Mouse (Mus musculus) midbrain, embryonic 10.5 days (tissue): Measurements from ENCODE around the gene Npffr2. TPM values are rescaled to one million over a fixed set of nuclear protein-coding genes. Genes with fewer than 3 reads are reported as not detected.
"Not testable (repeated sequence)": the region's sequence is repeated elsewhere in the genome, so short reads cannot be mapped to it uniquely, and the experiment has no call there.

ENCODE experiments used
- DNase-seq: peaks from one replicate; pipeline ENCODE4 v3.0.0-alpha.2; 2017; ENCODE audit warnings: low spot score
- H3K27ac ChIP-seq: fragments of 300-500 bp; sonication (generic); replicated peaks from 2 replicates; pipeline ENCODE4 v1.5.1; 2016; ENCODE audit warnings: mild to moderate bottlenecking
- H3K27me3 ChIP-seq: fragments of 300-500 bp; sonication (generic); 2 replicates; pipeline ENCODE4 v1.6.1; 2016; ENCODE audit warnings: low read depth, mild to moderate bottlenecking; ENCODE audit not compliant: poor library complexity, severe bottlenecking
- H3K36me3 ChIP-seq: fragments of 300-500 bp; sonication (generic); 2 replicates; pipeline ENCODE4 v1.6.1; 2016; ENCODE audit warnings: mild to moderate bottlenecking, moderate library complexity
- H3K4me1 ChIP-seq: fragments of 300-500 bp; sonication (generic); 2 replicates; pipeline ENCODE4 v1.6.1; 2016
- H3K4me3 ChIP-seq: fragments of 300-500 bp; sonication (generic); 2 replicates; pipeline ENCODE4 v1.5.1; 2016; ENCODE audit warnings: mild to moderate bottlenecking, moderate library complexity
- H3K9me3 ChIP-seq: fragments of 300-500 bp; sonication (generic); replicated peaks from 2 replicates; pipeline ENCODE4 v1.6.1; 2016; ENCODE audit warnings: mild to moderate bottlenecking
- WGBS: fragments of 180-500 bp; shearing (Covaris S2); methylation state at CpG from one replicate; pipeline ENCODE4 v1.1.7; 2016; 5-methylcytosine and 5-hydroxymethylcytosine counted together
- polyA plus RNA-seq: library from polyadenylated mRNA; unstranded; fragments of >200 nt; fragmentation: Nextera tagmentation; extraction: Ambion mirVana; gene quantifications from 2 replicates; pipeline ENCODE4 v1.2.1, GENCODE M21; 2016

Npffr2 gene
- 0.10 TPM in 1 of 2 replicates, not detected in the other for polyA plus RNA-seq

DNA sequence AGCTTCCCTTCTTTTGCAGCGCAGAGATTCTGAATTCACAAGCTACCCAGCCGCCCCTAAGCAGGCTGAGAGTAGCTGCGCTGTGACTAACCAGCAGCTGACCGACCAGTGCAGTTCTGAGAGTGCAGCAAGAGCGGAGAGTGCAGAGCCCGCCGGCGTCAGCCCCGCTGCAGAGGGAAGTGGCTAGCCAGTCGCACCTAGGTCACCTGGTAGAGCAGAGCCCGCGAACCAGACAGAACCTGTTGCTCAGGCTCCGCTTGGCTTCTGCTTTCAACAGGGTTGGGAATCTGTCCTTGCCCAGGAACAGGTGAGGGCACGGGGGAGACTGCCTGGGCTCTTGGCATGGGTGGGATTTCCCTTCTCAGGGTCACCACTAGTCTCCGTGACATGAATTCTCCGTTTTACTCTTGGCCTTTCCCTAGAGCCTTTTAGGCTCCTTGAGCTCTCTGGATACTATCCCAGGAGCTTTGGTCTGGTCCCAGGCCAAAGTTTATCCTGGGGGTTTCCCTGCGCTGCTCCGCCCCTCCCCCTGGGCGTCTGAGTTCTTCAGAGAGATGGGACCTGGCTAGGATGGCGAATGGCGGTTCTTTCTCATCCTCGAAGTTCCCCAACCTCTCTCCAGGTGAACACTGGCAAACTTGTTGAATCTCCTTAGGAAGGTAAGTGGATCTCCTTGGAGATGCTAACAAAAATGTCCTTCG, at the start of gene Npffr2:
TSS of gene Npffr2 (plus strand) at position 552 of the 701 bp plus-strand sequence.
- Histone ChIP-seq H3K4me1 (peaks cover 21% of the 10 kb centered on the region), H3K27ac (no peak within 1 kb of the TSS), H3K4me3 (peak within 1 kb of the TSS; percentile 62), H3K9me3 (no peaks in the 10 kb centered on the region), H3K36me3 (no peaks in the 10 kb centered on the region), H3K27me3 (peaks cover 29% of the 10 kb centered on the region)
- peak; percentile 61 for DNase-seq
- 3% methylated on average over 23 of the region's 23 CpGs for WGBS

DNA sequence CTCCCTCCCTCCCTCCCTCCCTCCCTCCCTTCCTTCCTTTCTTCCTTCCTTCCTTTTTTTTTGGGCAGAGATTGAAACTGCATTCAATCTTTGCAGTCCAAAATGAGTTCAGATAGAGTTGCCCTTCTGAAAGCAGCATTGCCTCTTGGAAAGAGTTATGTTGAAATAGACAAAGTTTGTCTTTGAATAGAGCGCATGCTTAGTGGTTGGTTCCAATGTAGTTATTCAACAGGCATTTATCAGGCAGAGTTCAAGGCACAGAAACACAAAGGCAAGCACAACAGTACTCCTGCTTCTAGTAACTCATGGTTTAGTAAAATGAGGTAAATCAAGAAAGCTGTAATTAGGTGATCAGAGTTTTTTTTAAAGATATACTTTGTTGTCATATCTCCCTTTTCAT, 34.7 kb upstream of the Npffr2 start:
- no peak overlapping the region for H3K4me3 ChIP-seq
- H3K4me1 ChIP-seq: no peaks in the 10 kb centered on the region
- 90% methylated on average over 1 of the region's 1 CpGs for WGBS
- H3K27me3 ChIP-seq: no peaks in the 10 kb centered on the region
- H3K27ac ChIP-seq: no peak overlapping the region
- DNase-seq: no peak
- no peaks in the 10 kb centered on the region for H3K9me3 ChIP-seq
- H3K36me3 ChIP-seq: no peaks in the 10 kb centered on the region

DNA sequence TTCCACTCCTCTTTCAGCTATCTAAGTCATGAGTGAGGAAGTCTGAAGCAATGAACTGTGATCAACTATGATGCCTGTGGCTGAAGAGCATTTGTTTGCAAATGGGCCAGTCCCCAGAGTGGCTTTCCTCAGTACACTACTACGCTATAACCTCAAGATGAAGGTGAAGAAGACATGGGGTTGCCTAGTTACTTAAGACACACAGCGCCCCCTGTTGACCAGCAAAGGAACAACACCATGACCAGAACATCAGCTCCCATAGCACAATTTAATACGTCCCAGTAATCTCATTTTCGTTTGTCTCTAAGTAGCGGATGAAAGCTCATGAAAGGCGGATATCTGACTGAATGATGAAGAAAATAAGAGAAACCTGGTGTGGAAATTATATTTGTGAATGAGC, 27.0 kb upstream of the Npffr2 start:
- WGBS: 65% methylated on average over 6 of the region's 6 CpGs
- H3K9me3 ChIP-seq: no peaks in the 10 kb centered on the region
- H3K27me3 ChIP-seq: no peaks in the 10 kb centered on the region
- no peak overlapping the region for H3K27ac ChIP-seq
- DNase-seq: no peak
- no peaks in the 10 kb centered on the region for H3K36me3 ChIP-seq
- H3K4me3 ChIP-seq: no peak overlapping the region
- no peaks in the 10 kb centered on the region for H3K4me1 ChIP-seq

DNA sequence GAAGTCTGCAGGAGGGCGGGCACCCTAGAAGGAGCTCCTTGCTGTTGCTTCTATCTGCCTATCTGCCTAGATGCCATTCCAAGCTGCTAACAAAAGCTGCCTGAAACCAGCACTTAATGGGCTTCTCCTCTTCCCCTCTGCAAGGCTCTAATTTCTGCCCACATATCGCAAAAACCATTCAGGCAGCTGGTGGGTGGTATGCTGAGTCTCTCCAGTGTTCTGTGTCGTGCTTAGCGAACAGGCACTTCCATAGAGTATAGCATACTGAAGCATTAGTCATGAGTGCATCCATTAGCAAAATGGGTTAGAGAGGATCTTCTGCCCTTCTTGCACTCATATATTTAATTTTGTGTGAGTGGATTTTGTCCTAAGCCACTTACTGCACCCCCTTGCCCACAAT, 8.6 kb upstream of the Npffr2 start:
- H3K4me3 ChIP-seq: no peak overlapping the region

DNA sequence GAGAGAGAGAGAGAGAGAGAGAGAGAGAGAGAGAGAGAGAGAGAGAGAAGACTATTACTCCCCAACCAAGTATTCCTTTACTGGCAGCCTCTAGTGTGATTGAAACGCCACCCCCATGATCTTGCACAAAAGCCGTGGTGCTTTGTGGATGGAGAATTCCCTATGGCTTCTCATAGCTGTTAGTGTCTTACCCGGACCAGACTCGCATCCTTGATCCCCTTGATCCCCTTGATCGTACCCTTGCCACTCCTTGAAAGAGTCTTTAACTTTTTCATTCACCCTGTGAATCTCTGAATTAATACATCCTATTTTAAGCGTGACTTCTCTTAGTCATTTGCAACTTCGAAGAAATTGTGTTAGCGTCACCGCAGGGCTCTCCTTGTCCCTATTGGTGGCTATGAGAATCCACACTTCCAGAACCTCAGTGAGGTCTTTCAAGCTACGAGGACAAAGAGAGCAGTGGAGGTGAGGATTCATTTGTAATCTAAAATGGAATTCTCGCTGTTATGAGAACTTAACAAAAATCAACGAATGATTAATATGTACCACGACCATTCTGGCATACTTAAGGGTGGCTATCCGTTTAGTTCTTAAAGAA, 949 bp upstream of the Npffr2 start:
- no peaks in the 10 kb centered on the region for H3K36me3 ChIP-seq
- peak; percentile 22 for DNase-seq
- H3K27ac ChIP-seq: no peak overlapping the region

More for the DNA sequence above, 8.6 kb upstream of the Npffr2 start:
- Histone ChIP-seq H3K4me1 (no peaks in the 10 kb centered on the region), H3K36me3 (no peaks in the 10 kb centered on the region), H3K9me3 (peaks cover 13% of the 10 kb centered on the region; the same call in 1 of the 2 replicates), H3K27me3 (no peaks in the 10 kb centered on the region), H3K27ac (no peak overlapping the region)
- DNase-seq: no peak
- 80% methylated on average over 4 of the region's 4 CpGs for WGBS

DNA sequence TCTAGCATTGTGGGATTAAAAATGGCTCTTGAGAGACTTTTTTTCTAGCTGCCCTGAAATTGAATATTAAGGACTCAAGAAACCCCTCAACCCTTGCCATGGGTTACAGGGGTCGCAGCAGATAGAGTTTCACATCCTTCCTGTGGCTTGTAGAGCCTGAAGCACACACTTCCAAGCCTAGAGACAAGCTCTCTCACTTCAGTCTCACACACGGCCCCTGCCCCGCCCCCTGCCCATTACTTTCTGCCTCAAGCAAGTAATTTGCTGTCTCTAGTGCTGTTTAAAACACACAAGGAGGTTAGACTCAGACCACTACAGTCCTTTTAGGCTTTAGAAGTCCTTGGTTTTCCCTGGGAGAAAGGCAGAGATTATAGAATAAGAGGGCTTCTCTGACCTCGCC, 1.7 kb downstream of the Npffr2 start:
- H3K9me3 ChIP-seq: no peaks in the 10 kb centered on the region
- DNase-seq: no peak
- H3K4me1 ChIP-seq: peaks cover 21% of the 10 kb centered on the region
- WGBS: 47% methylated on average over 4 of the region's 4 CpGs
- no peaks in the 10 kb centered on the region for H3K36me3 ChIP-seq
- H3K27me3 ChIP-seq: peaks cover 29% of the 10 kb centered on the region
- H3K4me3 ChIP-seq: no peak overlapping the region
- H3K27ac ChIP-seq: no peak overlapping the region

More for the DNA sequence above, 949 bp upstream of the Npffr2 start:
- WGBS: 6% methylated on average over 14 of the region's 14 CpGs
- peaks cover 29% of the 10 kb centered on the region for H3K27me3 ChIP-seq
- peak overlapping the region; percentile 62 for H3K4me3 ChIP-seq
- H3K4me1 ChIP-seq: peaks cover 21% of the 10 kb centered on the region
- no peaks in the 10 kb centered on the region for H3K9me3 ChIP-seq

DNA sequence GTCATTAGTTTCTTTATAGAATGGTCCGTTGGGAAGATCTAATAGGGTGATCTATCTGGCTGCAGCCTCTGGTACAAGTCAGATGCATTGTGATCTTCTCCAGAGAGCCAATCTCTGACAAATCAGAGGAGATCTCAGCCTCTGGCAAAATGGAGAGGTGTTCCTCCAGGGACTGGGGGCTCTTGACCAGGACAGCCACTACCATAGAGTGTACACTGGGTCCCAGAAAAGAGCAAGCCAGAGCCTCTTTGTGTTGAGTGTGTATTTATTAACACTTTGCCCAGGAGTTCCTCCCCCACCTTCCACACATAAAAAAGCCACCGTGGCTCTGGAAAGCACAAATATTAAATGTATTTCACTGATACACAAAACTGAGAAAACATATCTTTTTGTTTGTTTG, 2.2 kb downstream of the Npffr2 start:
- WGBS: 59% methylated on average over 2 of the region's 2 CpGs
- Histone ChIP-seq H3K4me1 (peaks cover 21% of the 10 kb centered on the region), H3K27ac (no peak overlapping the region), H3K27me3 (peaks cover 29% of the 10 kb centered on the region), H3K9me3 (no peaks in the 10 kb centered on the region), H3K4me3 (no peak overlapping the region), H3K36me3 (no peaks in the 10 kb centered on the region)
- DNase-seq: no peak

DNA sequence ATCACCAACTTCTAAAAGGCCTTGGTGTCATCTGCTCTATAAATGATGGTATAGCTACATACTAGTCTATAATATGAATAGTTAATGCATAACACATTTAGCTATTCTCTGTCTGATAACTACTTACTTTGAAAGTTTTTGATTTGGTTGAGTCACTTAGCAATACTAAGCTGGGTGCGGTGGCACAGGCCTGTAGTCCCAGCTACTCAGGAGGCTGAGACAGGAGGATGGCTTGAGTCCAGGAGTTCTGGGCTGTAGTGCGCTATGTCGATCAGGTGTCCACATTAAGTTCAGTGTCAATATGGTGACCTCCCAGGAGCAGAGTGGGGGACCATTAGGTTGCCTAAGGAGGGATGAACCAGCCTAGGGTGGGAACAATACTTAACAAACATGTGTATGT, 8.8 kb downstream of the Npffr2 start:
- 95% methylated on average over 3 of the region's 3 CpGs for WGBS
- Histone ChIP-seq H3K27ac (no peak overlapping the region), H3K27me3 (no peaks in the 10 kb centered on the region), H3K9me3 (no peaks in the 10 kb centered on the region), H3K36me3 (no peaks in the 10 kb centered on the region), H3K4me3 (no peak overlapping the region), H3K4me1 (peaks cover 8% of the 10 kb centered on the region; the same call in 1 of the 2 replicates)
- DNase-seq: no peak

DNA sequence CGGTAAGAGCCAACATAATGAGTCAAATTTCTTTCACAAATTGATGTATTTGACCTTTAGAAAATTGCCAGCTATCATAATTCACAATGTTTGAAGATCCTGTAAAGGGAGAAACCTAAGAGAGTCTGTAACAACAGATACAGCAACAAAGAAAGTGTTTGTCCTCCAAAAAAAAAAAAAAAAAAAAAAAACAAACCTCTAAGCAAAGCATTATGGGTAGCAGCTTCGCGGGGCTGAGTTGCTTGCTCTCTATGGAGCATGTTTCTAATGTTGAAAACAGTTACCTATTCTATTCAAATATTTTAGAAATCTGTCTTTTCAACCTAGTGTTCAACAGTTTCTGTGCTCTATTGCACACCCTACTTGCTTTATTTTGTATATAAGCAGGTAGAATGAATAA, 15.2 kb downstream of the Npffr2 start:
- Histone ChIP-seq H3K4me1 (peaks cover 8% of the 10 kb centered on the region; the same call in 1 of the 2 replicates), H3K27ac (no peak overlapping the region), H3K36me3 (no peaks in the 10 kb centered on the region), H3K9me3 (no peaks in the 10 kb centered on the region), H3K27me3 (no peaks in the 10 kb centered on the region), H3K4me3 (no peak overlapping the region)
- 89% methylated on average over 3 of the region's 3 CpGs for WGBS
- DNase-seq: no peak

DNA sequence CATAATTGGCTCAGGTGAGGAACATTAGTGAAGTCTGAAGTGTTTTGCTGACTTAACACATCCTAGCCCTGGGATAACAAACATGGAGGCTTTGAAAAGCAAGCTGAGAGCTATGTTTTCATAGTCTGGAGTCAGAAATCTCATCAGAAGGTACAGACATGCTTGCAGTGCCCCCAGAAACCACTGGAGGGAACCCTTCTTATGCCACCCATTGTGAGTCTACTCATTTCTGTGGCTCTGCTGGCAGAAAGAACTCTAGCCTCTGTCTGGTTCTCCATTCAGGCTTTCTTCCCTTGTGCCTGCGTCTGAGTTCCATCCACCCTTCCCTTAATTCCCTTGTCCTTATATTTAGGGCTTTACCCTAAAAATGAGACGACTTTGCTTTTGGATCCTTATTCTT, 16.2 kb downstream of the Npffr2 start:
- Histone ChIP-seq H3K36me3 (no peaks in the 10 kb centered on the region), H3K4me1 (peaks cover 8% of the 10 kb centered on the region; the same call in 1 of the 2 replicates), H3K27ac (no peak overlapping the region), H3K4me3 (no peak overlapping the region), H3K27me3 (no peaks in the 10 kb centered on the region), H3K9me3 (no peaks in the 10 kb centered on the region)
- DNase-seq: peak; percentile 68
- 27% methylated on average over 2 of the region's 2 CpGs for WGBS

DNA sequence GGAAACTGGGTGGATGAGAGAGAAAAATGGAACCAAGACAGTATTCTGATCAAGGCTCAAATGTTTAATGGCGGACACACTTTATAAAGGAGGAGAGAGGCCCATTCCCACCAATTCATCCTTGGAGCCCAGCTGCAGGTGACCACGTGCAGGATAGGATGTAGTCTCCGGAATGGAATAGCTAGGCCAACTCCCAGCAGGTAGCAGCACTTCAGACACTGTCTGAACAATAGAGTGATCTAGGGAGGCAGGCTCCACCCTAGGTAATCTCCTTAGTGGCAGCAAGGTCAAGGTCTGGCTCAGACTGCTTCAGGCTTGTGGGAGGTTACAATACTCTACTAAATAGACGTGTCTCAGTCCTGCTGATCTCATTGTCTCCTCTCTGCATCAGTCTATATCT, 31.9 kb downstream of the Npffr2 start:
- WGBS: 33% methylated on average over 4 of the region's 4 CpGs
- not testable (repeated sequence) for H3K27me3 ChIP-seq, H3K36me3 ChIP-seq

DNA sequence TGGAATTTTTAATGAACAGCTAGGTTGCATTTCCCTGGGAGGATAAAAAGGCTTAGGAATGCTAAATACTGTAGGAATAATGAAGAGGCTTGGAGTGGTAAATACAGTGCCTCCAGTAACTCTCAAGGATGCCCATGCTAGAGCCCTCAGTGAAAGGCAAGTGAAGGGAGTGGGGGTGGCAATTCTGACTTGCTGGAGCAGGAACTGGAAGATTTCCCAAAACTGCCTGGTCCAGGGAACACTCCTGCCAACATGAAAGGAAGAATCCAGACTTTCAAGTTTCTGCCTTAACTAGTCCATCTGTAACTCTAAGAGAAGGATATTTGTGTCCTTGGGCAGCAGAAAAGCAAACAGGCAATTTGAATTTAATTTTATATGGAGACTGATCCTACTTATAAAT, 34.2 kb downstream of the Npffr2 start:
- H3K9me3 ChIP-seq: no peaks in the 10 kb centered on the region
- H3K4me3 ChIP-seq: no peak overlapping the region
- H3K27ac ChIP-seq: no peak overlapping the region
- no peaks in the 10 kb centered on the region for H3K36me3 ChIP-seq
- H3K27me3 ChIP-seq: no peaks in the 10 kb centered on the region
- H3K4me1 ChIP-seq: no peaks in the 10 kb centered on the region
- no peak for DNase-seq

More for the DNA sequence above, 31.9 kb downstream of the Npffr2 start:
- H3K27ac ChIP-seq, DNase-seq, H3K4me1 ChIP-seq, H3K9me3 ChIP-seq, H3K4me3 ChIP-seq: not testable (repeated sequence)

DNA sequence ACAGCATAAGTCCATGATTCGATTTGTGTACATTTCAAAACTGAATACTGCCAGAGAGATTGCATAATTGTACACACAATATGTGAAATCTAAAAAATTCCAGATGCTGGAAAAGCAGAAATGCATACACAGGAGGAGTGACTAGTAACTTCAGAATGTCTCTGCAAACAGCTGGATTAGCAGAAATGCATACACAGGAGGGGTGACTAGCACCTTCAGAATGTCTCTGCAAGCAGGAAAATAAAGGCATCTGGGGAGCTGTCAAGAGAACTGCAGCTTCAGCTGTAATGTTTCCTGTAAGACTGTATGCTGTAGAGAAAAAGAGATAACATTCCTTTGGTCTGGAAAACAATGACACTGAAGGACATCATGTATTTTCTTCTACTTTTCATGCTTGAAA, 51.4 kb downstream of the Npffr2 start:
- H3K9me3 ChIP-seq: no peaks in the 10 kb centered on the region
- H3K4me1 ChIP-seq: no peaks in the 10 kb centered on the region

More for the DNA sequence above, 51.4 kb downstream of the Npffr2 start:
- WGBS: 86% methylated on average over 1 of the region's 1 CpGs
- H3K36me3 ChIP-seq: no peaks in the 10 kb centered on the region
- no peaks in the 10 kb centered on the region for H3K27me3 ChIP-seq
- no peak overlapping the region for H3K27ac ChIP-seq
- no peak for DNase-seq
- H3K4me3 ChIP-seq: no peak overlapping the region
